Comparison of ENCODE assay signal across 8 mouse cellular contexts in genomic region chr2:181491432-181492205, GRCm38 (mm10). TPM values are rescaled to one million over a fixed set of nuclear protein-coding genes. Genes with fewer than 3 reads are reported as not detected.
DNase-seq lines count a peak whose midpoint lies in the region; ATAC-seq and TF ChIP-seq lines count a peak whose summit lies in the region.

No protein-coding gene starts in this region.

- WGBS in kidney, postnatal 0 days = 34% methylated on average over 7 of the region's 7 CpGs
- WGBS in hindbrain, embryonic 12.5 days = 26% methylated on average over 7 of the region's 7 CpGs

- no peak overlapping the region for H3K4me3 ChIP-seq in G1E (ENCODE audit: low read depth, low read length)
- H3K4me3 ChIP-seq in kidney, postnatal 0 days (replicated peaks; ENCODE audit: low read depth, low read length) = no peak overlapping the region
- H3K4me3 ChIP-seq in hindbrain, embryonic 12.5 days = no peak overlapping the region

- H3K9me3 ChIP-seq in G1E (replicated peaks) = no peaks in the 10 kb centered on the region
- H3K9me3 ChIP-seq in kidney, postnatal 0 days (replicated peaks; ENCODE audit: low read length) = no peaks in the 10 kb centered on the region
- H3K9me3 ChIP-seq in hindbrain, embryonic 12.5 days (replicated peaks) = no peaks in the 10 kb centered on the region

- no peak overlapping the region for H3K4me2 ChIP-seq in kidney, postnatal 0 days (ENCODE audit: low read length)
- H3K4me2 ChIP-seq in hindbrain, embryonic 12.5 days (replicated peaks) = no peak overlapping the region

- no peaks in the 10 kb centered on the region for H3K36me3 ChIP-seq in G1E (replicated peaks)
- H3K36me3 ChIP-seq in kidney, postnatal 0 days (ENCODE audit: insufficient read depth, low read length) = no peaks in the 10 kb centered on the region
- no peaks in the 10 kb centered on the region for H3K36me3 ChIP-seq in hindbrain, embryonic 12.5 days

- H3K4me1 ChIP-seq in G1E (ENCODE audit: insufficient read depth, low read depth, low read length) = peaks cover 21% of the 10 kb centered on the region
- H3K4me1 ChIP-seq in kidney, postnatal 0 days (replicated peaks; ENCODE audit: insufficient read depth, low read length) = peaks cover 18% of the 10 kb centered on the region
- H3K4me1 ChIP-seq in hindbrain, embryonic 12.5 days = peaks cover 16% of the 10 kb centered on the region

- peak; percentile 56; the same call in 1 of the 2 replicates for ATAC-seq in G1E (ENCODE audit: extremely low read depth, insufficient number of reproducible peaks, low FRiP score, poor library complexity, severe bottlenecking)
- no peak for ATAC-seq in kidney, postnatal 0 days (replicated peaks; ENCODE audit: low FRiP score, low read depth)
- no peak for ATAC-seq in hindbrain, embryonic 12.5 days (ENCODE audit: low FRiP score)

- H3K27me3 ChIP-seq in G1E (ENCODE audit: insufficient read depth, low read length) = peaks cover 29% of the 10 kb centered on the region
- H3K27me3 ChIP-seq in kidney, postnatal 0 days (ENCODE audit: insufficient read depth, low read length) = no peaks in the 10 kb centered on the region
- H3K27me3 ChIP-seq in hindbrain, embryonic 12.5 days = no peaks in the 10 kb centered on the region

- DNase-seq in B cell, adult 2 months = peak; percentile 89
- DNase-seq in G1E (ENCODE audit: low spot score) = no peak
- peak; percentile 53 for DNase-seq in kidney, postnatal 0 days (ENCODE audit: low spot score)
- peak; percentile 61 for DNase-seq in naive thymus-derived CD4-positive, alpha-beta T cell, adult 2 months (ENCODE audit: low read depth)
- DNase-seq in cerebellum, adult 11-12 months = no peak
- no peak for DNase-seq in layer of hippocampus, postnatal 25 days (ENCODE audit: extremely low spot score in 1 of 2, low spot score in 1 of 2)
- no peak for DNase-seq in adrenal gland, adult 8-10 months

- H3K27ac ChIP-seq in kidney, postnatal 0 days = no peak overlapping the region
- H3K27ac ChIP-seq in hindbrain, embryonic 12.5 days = no peak overlapping the region

- H3K9ac ChIP-seq in kidney, postnatal 0 days (ENCODE audit: low read depth, low read length) = no peak overlapping the region
- no peak overlapping the region for H3K9ac ChIP-seq in hindbrain, embryonic 12.5 days

- TF ChIP-seq CTCF in G1E (IDR thresholded peaks at IDR 0.05; ENCODE audit: low read depth, low read length) = no peak
- TF ChIP-seq CTCF in kidney, postnatal 0 days (IDR thresholded peaks at IDR 0.05; ENCODE audit: low read depth) = no peak

RNA-seq across cellular contexts. Expression of gene Abhd16b, which starts 1.4 kb away (rescaled TPM):
- total RNA-seq in G1E (2014; fragmentation: Nextera tagmentation) = not detected in 2 replicates
- not detected in 2 replicates for total RNA-seq in G1E (2017)
- not detected in 2 replicates for polyA plus RNA-seq in G1E (2012)
- polyA plus RNA-seq in kidney, postnatal 0 days (2015; fragmentation: Nextera tagmentation; extraction: Ambion mirVana) = 0.12 and 0.17 TPM in 2 replicates
- not detected for total RNA-seq in layer of hippocampus, postnatal 25 days (2021)
- not detected for total RNA-seq in adrenal gland, adult 8-10 months (2022)
- 0.12 TPM in 1 of 2 replicates, not detected in the other for polyA plus RNA-seq in hindbrain, embryonic 12.5 days (2016; fragmentation: Nextera tagmentation; extraction: Ambion mirVana)

RNA-seq across cellular contexts. Expression of gene Tpd52l2, which starts 5.3 kb away (rescaled TPM):
- total RNA-seq in G1E (2014; fragmentation: Nextera tagmentation) = 56.4 and 65.2 TPM in 2 replicates
- 87.1 and 89.2 TPM in 2 replicates for total RNA-seq in G1E (2017)
- polyA plus RNA-seq in G1E (2012) = 45.3 and 47.1 TPM in 2 replicates
- 140 and 144 TPM in 2 replicates for polyA plus RNA-seq in kidney, postnatal 0 days (2015; fragmentation: Nextera tagmentation; extraction: Ambion mirVana)
- total RNA-seq in layer of hippocampus, postnatal 25 days (2021) = 10 to 100 TPM; 75.4 to 79.1 TPM
- 100 to 1,000 TPM; 117 to 138 (median 127) TPM for total RNA-seq in adrenal gland, adult 8-10 months (2022)
- 120 and 121 TPM in 2 replicates for polyA plus RNA-seq in hindbrain, embryonic 12.5 days (2016; fragmentation: Nextera tagmentation; extraction: Ambion mirVana)

RNA-seq across cellular contexts. Expression of gene Dnajc5, which starts 28.7 kb away (rescaled TPM):
- total RNA-seq in G1E (2014; fragmentation: Nextera tagmentation) = 41.9 and 46.4 TPM in 2 replicates
- total RNA-seq in G1E (2017) = 49.5 and 52.7 TPM in 2 replicates
- 34.3 and 34.8 TPM in 2 replicates for polyA plus RNA-seq in G1E (2012)
- 70.5 and 79.5 TPM in 2 replicates for polyA plus RNA-seq in kidney, postnatal 0 days (2015; fragmentation: Nextera tagmentation; extraction: Ambion mirVana)
- total RNA-seq in layer of hippocampus, postnatal 25 days (2021) = 100 to 1,000 TPM; 272 to 281 TPM
- total RNA-seq in adrenal gland, adult 8-10 months (2022) = 100 to 1,000 TPM; 105 to 115 (median 108) TPM
- polyA plus RNA-seq in hindbrain, embryonic 12.5 days (2016; fragmentation: Nextera tagmentation; extraction: Ambion mirVana) = 148 and 150 TPM in 2 replicates

RNA-seq across cellular contexts. Expression of gene Zbtb46, which starts 32.4 kb away (rescaled TPM):
- total RNA-seq in G1E (2014; fragmentation: Nextera tagmentation) = not detected in 2 replicates
- 0.23 and 0.66 TPM in 2 replicates for total RNA-seq in G1E (2017)
- polyA plus RNA-seq in G1E (2012) = 0.04 TPM in 1 of 2 replicates, not detected in the other
- polyA plus RNA-seq in kidney, postnatal 0 days (2015; fragmentation: Nextera tagmentation; extraction: Ambion mirVana) = 15.6 and 17.8 TPM in 2 replicates
- 1 to 10 TPM; 6.7 to 7.3 TPM for total RNA-seq in layer of hippocampus, postnatal 25 days (2021)
- total RNA-seq in adrenal gland, adult 8-10 months (2022) = 10 to 100 TPM; 14.0 to 25.1 (median 17.7) TPM
- polyA plus RNA-seq in hindbrain, embryonic 12.5 days (2016; fragmentation: Nextera tagmentation; extraction: Ambion mirVana) = 22.3 and 22.7 TPM in 2 replicates

Comparison
In these comparisons a context has a peak if more than half of its experiments do, and no peak if none do; other contexts are left out.
1. DNase-seq: peak in B cell, adult 2 months (2 of 2), kidney, postnatal 0 days (single experiment) and naive thymus-derived CD4-positive, alpha-beta T cell, adult 2 months (single experiment); none in G1E (single experiment), cerebellum, adult 11-12 months (single experiment), layer of hippocampus, postnatal 25 days (0 of 2) and adrenal gland, adult 8-10 months (single experiment).